Mouse (Mus musculus): ENCODE results near the gene 1190005I06Rik. TPM values are rescaled to one million over a fixed set of nuclear protein-coding genes. Genes with fewer than 3 reads are reported as not detected.
A peak's percentile ranks its signal among the peaks of the same experiment; 100 is the strongest.
"Not testable (repeated sequence)": the region's sequence is repeated elsewhere in the genome, so short reads cannot be mapped to it uniquely, and the experiment has no call there.

The 1190005I06Rik gene
- polyA plus RNA-seq, 1 experiment from 2014 or later = 3.1 TPM

GRCm38 (mm10) chr8:120681113-120681512 lies 33.7 kb upstream of the 1190005I06Rik start:
- no peak overlapping the region for H3K27ac ChIP-seq
- H3K4me1 ChIP-seq = no peaks in the 10 kb centered on the region
- no peak for ATAC-seq (ENCODE audit: low FRiP score)
- H3K4me2 ChIP-seq = no peak overlapping the region
- H3K36me3 ChIP-seq (replicated peaks) = no peaks in the 10 kb centered on the region
- H3K27me3 ChIP-seq = peaks cover 4% of the 10 kb centered on the region; the same call in 1 of the 2 replicates
- WGBS = 83% methylated on average over 10 of the region's 10 CpGs
- no peak overlapping the region for H3K4me3 ChIP-seq (replicated peaks)
- no peaks in the 10 kb centered on the region for H3K9me3 ChIP-seq
- no peak overlapping the region for H3K9ac ChIP-seq

DNA sequence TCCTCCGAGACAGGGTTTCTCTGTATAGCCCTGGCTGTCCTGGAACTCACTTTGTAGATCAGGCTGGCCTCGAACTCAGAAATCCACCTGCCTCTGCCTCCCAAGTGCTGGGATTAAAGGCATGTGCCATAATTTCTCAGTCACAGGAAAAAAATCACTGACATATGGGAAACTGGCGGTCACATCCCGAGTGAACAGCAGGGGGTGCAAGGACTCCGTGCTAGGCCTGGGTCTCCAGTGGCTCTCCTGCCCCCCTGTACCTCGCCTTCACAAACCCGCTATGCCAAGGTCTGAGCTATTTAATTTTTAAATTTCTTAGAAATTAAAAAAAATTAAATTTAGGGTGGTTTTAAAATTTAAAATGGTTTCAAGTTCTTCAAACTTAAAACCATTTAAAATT lies 33.0 kb upstream of the 1190005I06Rik start:
- not testable (repeated sequence) for H3K9ac ChIP-seq; H3K4me3 ChIP-seq (replicated peaks); ATAC-seq (ENCODE audit: low FRiP score); H3K4me2 ChIP-seq; H3K4me1 ChIP-seq; H3K36me3 ChIP-seq (replicated peaks); H3K9me3 ChIP-seq; H3K27me3 ChIP-seq; H3K27ac ChIP-seq
- 70% methylated on average over 7 of the region's 7 CpGs for WGBS

GRCm38 (mm10) chr8:120679629-120680387 lies 32.4 kb upstream of the 1190005I06Rik start:
- 81% methylated on average over 11 of the region's 11 CpGs for WGBS
- Histone ChIP-seq H3K27me3 (no peaks in the 10 kb centered on the region), H3K27ac (no peak overlapping the region), H3K4me2 (no peak overlapping the region), H3K9ac (no peak overlapping the region), H3K4me1 (no peaks in the 10 kb centered on the region), H3K9me3 (no peaks in the 10 kb centered on the region), H3K4me3 (replicated peaks) (no peak overlapping the region), H3K36me3 (replicated peaks) (peaks cover 8% of the 10 kb centered on the region)
- no peak for ATAC-seq (ENCODE audit: low FRiP score)

- 15% methylated on average over 10 of the region's 10 CpGs for WGBS
- no peak overlapping the region for H3K9ac ChIP-seq
- no peaks in the 10 kb centered on the region for H3K27me3 ChIP-seq
- H3K4me2 ChIP-seq = no peak overlapping the region
- no peaks in the 10 kb centered on the region for H3K9me3 ChIP-seq
- no peak overlapping the region for H3K4me3 ChIP-seq (replicated peaks)
- no peak overlapping the region for H3K27ac ChIP-seq
- ATAC-seq (ENCODE audit: low FRiP score) = no peak
- H3K36me3 ChIP-seq (replicated peaks) = peaks cover 17% of the 10 kb centered on the region
- H3K4me1 ChIP-seq = no peaks in the 10 kb centered on the region
Observed at GRCm38 (mm10) chr8:120678447-120678846, 31.0 kb upstream of the 1190005I06Rik start.

DNA sequence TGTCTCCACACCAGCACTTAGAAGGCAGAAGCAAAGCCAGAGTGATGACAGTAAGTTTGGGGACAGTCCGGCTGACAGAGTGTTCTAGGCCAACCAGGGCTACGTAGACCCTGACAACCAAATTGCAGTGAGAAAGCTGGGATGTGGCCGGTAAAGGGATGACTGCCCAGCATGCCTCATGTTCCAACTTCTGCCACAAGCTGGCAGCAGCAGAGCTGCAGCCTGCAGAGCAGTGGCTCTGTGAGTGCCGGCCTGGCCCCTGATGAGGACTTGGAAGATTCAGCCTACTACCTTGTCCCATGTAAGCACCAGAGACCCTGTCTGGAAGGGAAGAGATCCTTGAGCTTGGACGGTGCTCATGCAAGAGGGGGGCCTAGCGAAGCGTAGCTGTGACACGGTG lies 28.3 kb upstream of the 1190005I06Rik start:
- Histone ChIP-seq H3K4me2 (no peak overlapping the region), H3K27me3 (no peaks in the 10 kb centered on the region), H3K27ac (no peak overlapping the region), H3K36me3 (replicated peaks) (peaks cover 45% of the 10 kb centered on the region), H3K4me3 (replicated peaks) (no peak overlapping the region), H3K4me1 (peaks cover 10% of the 10 kb centered on the region), H3K9ac (no peak overlapping the region), H3K9me3 (no peaks in the 10 kb centered on the region)
- WGBS = 77% methylated on average over 8 of the region's 8 CpGs
- ATAC-seq (ENCODE audit: low FRiP score) = no peak

- Histone ChIP-seq H3K9me3 (no peaks in the 10 kb centered on the region), H3K4me1 (peaks cover 22% of the 10 kb centered on the region), H3K9ac (no peak overlapping the region), H3K27ac (no peak overlapping the region), H3K4me2 (no peak overlapping the region), H3K27me3 (no peaks in the 10 kb centered on the region), H3K36me3 (replicated peaks) (peaks cover 55% of the 10 kb centered on the region), H3K4me3 (replicated peaks) (no peak overlapping the region)
- WGBS = 98% methylated on average over 7 of the region's 7 CpGs
- ATAC-seq (ENCODE audit: low FRiP score) = no peak
Observed at GRCm38 (mm10) chr8:120673298-120673697, 25.9 kb upstream of the 1190005I06Rik start.

- 91% methylated on average over 15 of the region's 16 CpGs for WGBS
- Histone ChIP-seq H3K36me3 (replicated peaks) (peaks cover 55% of the 10 kb centered on the region), H3K4me1 (peaks cover 22% of the 10 kb centered on the region)
Observed at GRCm38 (mm10) chr8:120672626-120673229, 25.3 kb upstream of the 1190005I06Rik start.

DNA sequence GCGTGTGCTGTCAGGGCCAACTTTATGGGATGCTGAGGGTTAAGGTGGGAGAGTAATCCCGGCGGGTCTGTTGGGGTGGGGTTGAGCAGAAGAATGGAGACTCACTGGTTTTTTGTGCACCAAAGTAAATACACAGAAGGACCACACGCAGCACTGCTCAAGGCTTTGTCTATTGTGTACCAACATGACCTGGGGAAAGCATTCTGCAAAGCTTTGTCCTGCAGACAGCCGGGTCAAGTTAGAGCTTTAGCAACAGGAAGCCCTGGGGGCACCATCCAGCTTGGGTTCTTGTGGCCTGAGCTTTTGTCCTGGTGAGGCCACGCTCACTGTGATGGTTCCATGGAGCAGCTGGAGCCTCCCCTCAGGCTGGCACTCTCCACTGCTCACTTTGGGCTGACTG lies 24.3 kb upstream of the 1190005I06Rik start:
- Histone ChIP-seq H3K4me1 (peaks cover 27% of the 10 kb centered on the region), H3K27ac (no peak overlapping the region), H3K36me3 (replicated peaks) (peaks cover 55% of the 10 kb centered on the region), H3K4me2 (no peak overlapping the region), H3K9me3 (no peaks in the 10 kb centered on the region), H3K27me3 (no peaks in the 10 kb centered on the region), H3K4me3 (replicated peaks) (no peak overlapping the region), H3K9ac (no peak overlapping the region)
- no peak for ATAC-seq (ENCODE audit: low FRiP score)
- 54% methylated on average over 6 of the region's 6 CpGs for WGBS

More at GRCm38 (mm10) chr8:120672626-120673229, 25.3 kb upstream of the 1190005I06Rik start:
- no peak for ATAC-seq (ENCODE audit: low FRiP score)
- Histone ChIP-seq H3K4me3 (replicated peaks) (no peak overlapping the region), H3K4me2 (no peak overlapping the region), H3K9ac (no peak overlapping the region), H3K9me3 (no peaks in the 10 kb centered on the region), H3K27me3 (no peaks in the 10 kb centered on the region), H3K27ac (no peak overlapping the region)

DNA sequence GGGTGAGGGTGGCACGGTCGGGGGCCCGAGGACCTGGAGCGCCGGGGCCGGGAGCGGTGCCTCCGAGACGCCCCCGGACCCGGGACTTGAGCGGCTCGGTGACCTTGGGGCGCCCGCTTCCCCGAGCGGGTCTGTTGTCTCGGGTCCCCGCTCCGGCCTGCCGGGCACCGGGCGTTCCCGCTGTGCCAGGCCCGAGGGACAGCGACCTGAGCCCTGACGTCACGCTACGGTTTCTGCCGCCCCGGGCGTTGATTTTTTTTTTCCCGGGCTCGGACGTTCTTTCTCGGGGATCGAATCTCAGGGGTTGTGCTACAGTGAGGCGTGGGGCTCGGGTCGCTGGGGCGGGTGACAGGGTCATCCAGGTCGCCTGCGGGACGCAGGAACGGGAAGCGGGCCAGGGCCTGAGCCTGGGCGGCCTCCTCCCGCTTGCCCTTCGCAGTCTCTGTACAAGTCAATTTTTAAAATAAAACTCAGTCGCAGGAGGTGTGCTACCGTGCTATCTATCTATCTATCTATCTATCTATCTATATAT lies 21.0 kb upstream of the 1190005I06Rik start, which contains the start of gene Emc8:
Emc8 (minus strand) TSS at position 200 of the 532 bp plus-strand sequence.
- Histone ChIP-seq H3K4me1 (peaks cover 51% of the 10 kb centered on the region), H3K36me3 (replicated peaks) (peaks cover 38% of the 10 kb centered on the region), H3K27me3 (no peaks in the 10 kb centered on the region), H3K4me3 (replicated peaks) (peak within 1 kb of the TSS; percentile 94), H3K9ac (peak within 1 kb of the TSS; percentile 96), H3K27ac (peak within 1 kb of the TSS; percentile 88), H3K9me3 (no peaks in the 10 kb centered on the region), H3K4me2 (peak within 1 kb of the TSS; percentile 83)
- WGBS = 1% methylated on average over 51 of the region's 51 CpGs
- no peak for ATAC-seq (ENCODE audit: low FRiP score)

GRCm38 (mm10) chr8:120667561-120668373 lies 20.3 kb upstream of the 1190005I06Rik start, which contains the start of the genes Gm27021 and Cox4i1:
Gene Gm27021, minus strand, starts transcription at chr8:120668079.
Gene Cox4i1, plus strand, starts transcription at chr8:120668222.
- under 1% methylated on average over 95 of the region's 105 CpGs for WGBS
- Histone ChIP-seq H3K36me3 (replicated peaks) (peaks cover 31% of the 10 kb centered on the region), H3K27me3 (no peaks in the 10 kb centered on the region), H3K4me2 (peak within 1 kb of the TSS; percentile 83), H3K9me3 (no peaks in the 10 kb centered on the region), H3K27ac (peak within 1 kb of the TSS; percentile 88), H3K9ac (peak within 1 kb of the TSS; percentile 96), H3K4me3 (replicated peaks) (peak within 1 kb of the TSS; percentile 94), H3K4me1 (peaks cover 51% of the 10 kb centered on the region)
- ATAC-seq (ENCODE audit: low FRiP score) = peak; percentile 93

- Histone ChIP-seq H3K9ac (peak overlapping the region; percentile 96), H3K27ac (0 out of 2 replicates have a peak overlapping the region, but pooled peaks have one; percentile 88), H3K9me3 (no peaks in the 10 kb centered on the region), H3K4me3 (replicated peaks) (peak overlapping the region; percentile 94), H3K4me1 (peaks cover 51% of the 10 kb centered on the region), H3K36me3 (replicated peaks) (peaks cover 23% of the 10 kb centered on the region), H3K4me2 (peak overlapping the region; percentile 83), H3K27me3 (no peaks in the 10 kb centered on the region)
- no peak for ATAC-seq (ENCODE audit: low FRiP score)
- 2% methylated on average over 17 of the region's 17 CpGs for WGBS
Observed at GRCm38 (mm10) chr8:120666807-120667470, 19.5 kb upstream of the 1190005I06Rik start.

All from forebrain, embryonic 12.5 days (tissue).